Mouse (Mus musculus) stomach, postnatal 0 days (tissue): ENCODE data around the gene Gp1ba.

Experiments
- CTCF ChIP-seq: IDR thresholded peaks from 2 replicates; pipeline ENCODE4 v1.5.1; 2016; ENCODE audit warnings: antibody characterized with exemption, low read depth, mild to moderate bottlenecking, moderate library complexity
- EP300 ChIP-seq: optimal IDR thresholded peaks from 2 replicates; pipeline ENCODE3; 2016; ENCODE audit warnings: antibody characterized with exemption

DNA sequence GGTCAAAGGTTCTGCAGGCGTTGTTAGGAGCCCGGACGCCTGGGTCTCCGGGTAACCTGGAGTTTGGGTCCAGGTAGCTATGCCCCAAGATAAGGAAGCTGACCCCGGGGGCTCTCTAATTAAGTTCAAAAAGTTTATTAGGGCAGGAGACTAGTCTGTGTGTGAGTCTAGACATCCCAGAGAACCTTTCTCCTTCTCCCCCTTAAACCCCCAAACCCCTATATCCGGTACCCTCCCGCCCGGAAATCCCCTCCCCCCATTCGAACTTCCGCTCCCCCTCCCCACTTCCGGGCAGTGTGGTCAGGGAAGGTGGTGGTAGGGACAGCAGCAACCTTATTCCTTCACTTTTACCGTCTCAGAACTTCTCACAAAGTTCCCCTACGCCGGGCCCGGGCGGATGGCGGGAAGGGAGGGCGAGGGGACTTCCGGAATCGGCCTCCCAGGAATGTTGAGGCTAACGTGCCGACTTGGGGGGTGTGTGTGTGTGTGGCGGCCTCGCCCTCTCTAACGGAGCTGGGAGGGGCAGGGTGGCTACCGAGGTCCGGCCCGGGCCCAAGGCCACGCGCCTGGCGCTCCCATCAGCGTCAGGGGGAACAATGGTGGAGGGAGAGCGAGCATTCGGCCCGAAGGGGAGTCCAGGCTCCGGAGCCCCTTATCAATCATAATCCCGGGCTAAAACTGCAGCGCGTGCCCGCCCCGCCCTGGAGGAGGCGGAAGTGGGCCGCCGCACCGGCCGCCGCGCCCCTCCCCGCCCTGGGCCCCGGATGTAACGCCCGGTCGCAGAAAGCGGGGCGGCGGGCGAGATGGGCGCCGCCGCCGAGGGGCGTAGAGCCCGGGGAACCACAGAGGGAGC, 14.6 kb downstream of the Gp1ba start:
- TF ChIP-seq CTCF (no peak; the same call in 1 of the 2 replicates), EP300 (peak; percentile 21)
